Mouse (Mus musculus) intestine, embryonic 14.5 days (tissue): ENCODE measurements around the gene Ube4b. TPM values are rescaled to one million over a fixed set of nuclear protein-coding genes. Genes with fewer than 3 reads are reported as not detected.

ENCODE experiments used
- ATAC-seq: fragments of 200-750 bp; cut with Nextera tagmentation; replicated peaks from 2 replicates; pipeline ENCODE4 v1.8.0; 2017; ENCODE audit warnings: low read depth, moderate number of reproducible peaks, moderate TSS enrichment, moderate library complexity; ENCODE audit not compliant: low FRiP score, low TSS enrichment
- DNase-seq: peaks from one replicate; pipeline ENCODE4 v3.0.0-alpha.2; 2018; ENCODE audit warnings: low spot score
- H3K27ac ChIP-seq: fragments of 300-500 bp; sonication (generic); 2 replicates; pipeline ENCODE4 v1.5.1; 2014; ENCODE audit warnings: low read depth, mild to moderate bottlenecking, control low read depth
- H3K27me3 ChIP-seq: fragments of 300-500 bp; sonication (generic); replicated peaks from 2 replicates; pipeline ENCODE4 v1.6.1; 2014; ENCODE audit warnings: low read length, control low read depth; ENCODE audit not compliant: control insufficient read depth, insufficient read depth
- H3K36me3 ChIP-seq: fragments of 300-500 bp; sonication (generic); 2 replicates; pipeline ENCODE4 v1.6.1; 2014; ENCODE audit warnings: low read length, control low read depth; ENCODE audit not compliant: control insufficient read depth, insufficient read depth
- H3K4me1 ChIP-seq: fragments of 300-500 bp; sonication (generic); replicated peaks from 2 replicates; pipeline ENCODE4 v1.6.1; 2014; ENCODE audit warnings: low read length, control low read depth, mixed read lengths; ENCODE audit not compliant: control insufficient read depth, insufficient read depth
- H3K4me2 ChIP-seq: fragments of 300-500 bp; sonication (generic); 2 replicates; pipeline ENCODE4 v1.6.1; 2014; ENCODE audit warnings: low read length
- H3K4me3 ChIP-seq: fragments of 300-500 bp; sonication (generic); 2 replicates; pipeline ENCODE4 v1.5.1; 2014; ENCODE audit warnings: low read depth, low read length, control low read depth, mixed read lengths
- H3K9ac ChIP-seq: fragments of 300-500 bp; sonication (generic); 2 replicates; pipeline ENCODE4 v1.6.1; 2014; ENCODE audit warnings: mild to moderate bottlenecking, low read length
- H3K9me3 ChIP-seq: fragments of 300-500 bp; sonication (generic); 2 replicates; pipeline ENCODE4 v1.6.1; 2016; ENCODE audit warnings: low read length, control low read depth; ENCODE audit not compliant: control insufficient read depth
- WGBS: fragments of 180-500 bp; shearing (Covaris S2); extraction: QIAGEN DNeasy Blood & Tissue Kit; methylation state at CpG from one replicate; pipeline ENCODE4 v1.1.7; 2014; 5-methylcytosine and 5-hydroxymethylcytosine counted together
- polyA plus RNA-seq: library from polyadenylated mRNA; unstranded; fragments of >200 nt; fragmentation: Nextera tagmentation; extraction: Ambion mirVana; gene quantifications from 2 replicates; pipeline ENCODE4 v1.2.1, GENCODE M21; 2014

Gene Ube4b
- polyA plus RNA-seq, 1 experiment from 2014 or later = 40.8 TPM

DNA sequence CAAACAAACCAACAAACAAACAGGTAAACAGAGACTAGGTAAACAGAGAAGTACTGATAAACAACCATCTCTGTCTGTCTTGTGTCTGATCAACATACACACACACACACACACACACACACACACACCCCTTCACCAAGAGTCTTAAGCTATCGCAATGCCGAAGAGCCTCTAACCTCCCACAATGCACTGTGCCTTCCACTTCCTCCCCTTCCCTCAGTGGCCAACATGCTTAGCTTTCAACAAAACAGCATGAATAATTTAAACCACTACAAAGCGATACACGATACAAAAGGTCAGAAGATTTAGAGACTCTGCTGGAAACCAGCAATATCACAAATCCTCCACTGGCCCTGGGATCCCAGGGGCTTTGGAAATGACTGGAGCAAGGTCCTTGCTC is 104.3 kb downstream of the Ube4b start:
- DNase-seq = no peak
- H3K9me3 ChIP-seq = no peaks in the 10 kb centered on the region
- H3K4me3 ChIP-seq = no peak overlapping the region
- H3K27ac ChIP-seq = no peak overlapping the region
- H3K4me1 ChIP-seq = no peaks in the 10 kb centered on the region
- H3K4me2 ChIP-seq = no peak overlapping the region
- no peak overlapping the region for H3K9ac ChIP-seq
- H3K27me3 ChIP-seq = no peaks in the 10 kb centered on the region
- peaks cover 6% of the 10 kb centered on the region; the same call in 1 of the 2 replicates for H3K36me3 ChIP-seq
- ATAC-seq = no peak
- WGBS = 74% methylated on average over 4 of the region's 4 CpGs

DNA sequence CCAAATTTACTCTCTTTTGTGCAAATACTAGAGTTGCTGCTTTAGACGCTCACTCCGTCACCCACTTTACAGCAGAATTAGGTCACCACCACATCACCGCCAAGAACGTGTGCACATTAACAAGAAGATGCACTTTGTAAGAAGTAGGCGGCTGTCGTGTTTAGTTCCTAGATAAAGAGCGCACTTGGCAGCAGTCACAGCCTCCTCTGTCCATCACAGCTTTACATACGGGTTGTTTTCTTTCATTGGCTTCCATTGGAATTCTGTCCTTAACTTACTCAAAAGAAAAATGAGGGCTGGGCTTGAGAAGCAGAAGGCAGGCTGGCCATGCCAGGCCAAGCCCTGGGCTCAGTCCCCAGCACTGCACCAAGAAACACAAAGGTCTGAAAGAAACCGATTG is 107.5 kb downstream of the Ube4b start:
- 79% methylated on average over 9 of the region's 9 CpGs for WGBS
- Histone ChIP-seq H3K9ac (no peak overlapping the region), H3K4me3 (no peak overlapping the region), H3K36me3 (no peaks in the 10 kb centered on the region), H3K27me3 (no peaks in the 10 kb centered on the region), H3K4me2 (no peak overlapping the region), H3K27ac (no peak overlapping the region), H3K9me3 (no peaks in the 10 kb centered on the region), H3K4me1 (no peaks in the 10 kb centered on the region)
- DNase-seq (no peak), ATAC-seq (no peak)

GRCm38 (mm10) chr4:149317387-149317786 is 109.2 kb downstream of the Ube4b start:
- no peaks in the 10 kb centered on the region for H3K4me1 ChIP-seq
- ATAC-seq = no peak
- 50% methylated on average over 5 of the region's 5 CpGs for WGBS

GRCm38 (mm10) chr4:149314275-149314837 is 112.2 kb downstream of the Ube4b start:
- H3K9ac ChIP-seq = no peak overlapping the region
- ATAC-seq = no peak
- H3K9me3 ChIP-seq = no peaks in the 10 kb centered on the region
- no peaks in the 10 kb centered on the region for H3K27me3 ChIP-seq
- H3K4me3 ChIP-seq = no peak overlapping the region
- DNase-seq = no peak
- H3K27ac ChIP-seq = no peak overlapping the region
- no peak overlapping the region for H3K4me2 ChIP-seq
- 86% methylated on average over 11 of the region's 11 CpGs for WGBS
- no peaks in the 10 kb centered on the region for H3K36me3 ChIP-seq
- no peaks in the 10 kb centered on the region for H3K4me1 ChIP-seq

More at GRCm38 (mm10) chr4:149317387-149317786, 109.2 kb downstream of the Ube4b start:
- H3K4me2 ChIP-seq = no peak overlapping the region
- no peaks in the 10 kb centered on the region for H3K36me3 ChIP-seq
- no peak overlapping the region for H3K4me3 ChIP-seq
- H3K27me3 ChIP-seq = no peaks in the 10 kb centered on the region
- no peak overlapping the region for H3K27ac ChIP-seq
- H3K9ac ChIP-seq = no peak overlapping the region
- H3K9me3 ChIP-seq = no peaks in the 10 kb centered on the region
- DNase-seq = no peak

GRCm38 (mm10) chr4:149313558-149314253 is 112.8 kb downstream of the Ube4b start:
- H3K4me3 ChIP-seq = no peak overlapping the region
- H3K9ac ChIP-seq = no peak overlapping the region
- no peak overlapping the region for H3K4me2 ChIP-seq
- no peak for DNase-seq
- no peaks in the 10 kb centered on the region for H3K36me3 ChIP-seq
- no peaks in the 10 kb centered on the region for H3K9me3 ChIP-seq
- ATAC-seq = no peak
- 84% methylated on average over 12 of the region's 12 CpGs for WGBS
- H3K4me1 ChIP-seq = no peaks in the 10 kb centered on the region
- no peaks in the 10 kb centered on the region for H3K27me3 ChIP-seq
- H3K27ac ChIP-seq = no peak overlapping the region

GRCm38 (mm10) chr4:149311996-149312395 is 114.6 kb downstream of the Ube4b start:
- no peak overlapping the region for H3K4me3 ChIP-seq
- no peak overlapping the region for H3K27ac ChIP-seq
- H3K4me2 ChIP-seq = no peak overlapping the region
- H3K9ac ChIP-seq = no peak overlapping the region
- H3K9me3 ChIP-seq = no peaks in the 10 kb centered on the region
- H3K27me3 ChIP-seq = no peaks in the 10 kb centered on the region
- 90% methylated on average over 5 of the region's 5 CpGs for WGBS
- H3K4me1 ChIP-seq = no peaks in the 10 kb centered on the region
- no peaks in the 10 kb centered on the region for H3K36me3 ChIP-seq
- DNase-seq (no peak), ATAC-seq (no peak)

GRCm38 (mm10) chr4:149308491-149308820 is 118.1 kb downstream of the Ube4b start:
- no peak for ATAC-seq
- DNase-seq = no peak
- Histone ChIP-seq H3K4me2 (peak overlapping the region; percentile 90), H3K36me3 (no peaks in the 10 kb centered on the region), H3K9me3 (no peaks in the 10 kb centered on the region), H3K4me1 (peaks cover 14% of the 10 kb centered on the region; the same call in 1 of the 2 replicates), H3K4me3 (peak overlapping the region; percentile 90), H3K9ac (peak overlapping the region; percentile 56), H3K27ac (peak overlapping the region; percentile 69), H3K27me3 (no peaks in the 10 kb centered on the region)
- WGBS = 61% methylated on average over 3 of the region's 3 CpGs

- Histone ChIP-seq H3K4me2 (peak within 1 kb of the TSS; percentile 90), H3K4me3 (peak within 1 kb of the TSS; percentile 90), H3K27ac (peak within 1 kb of the TSS; percentile 89), H3K9me3 (no peaks in the 10 kb centered on the region), H3K27me3 (no peaks in the 10 kb centered on the region), H3K4me1 (peaks cover 20% of the 10 kb centered on the region), H3K36me3 (no peaks in the 10 kb centered on the region), H3K9ac (peak within 1 kb of the TSS; percentile 84)
- ATAC-seq (peak; percentile 98), DNase-seq (peak; percentile 100)
- WGBS = under 1% methylated on average over 79 of the region's 79 CpGs
These were observed 118.7 kb downstream of the Ube4b start, which contains the start of gene Kif1b for GRCm38 (mm10) chr4:149307596-149308490. Kif1b (minus strand) TSS chr4:149307693.
